Mouse (Mus musculus) ES-E14 (cell line): ENCODE data around the gene Stat3.

Source experiments
- HCFC1 ChIP-seq: IDR thresholded peaks from 2 replicates; pipeline ENCODE4 v1.6.1; 2012; ENCODE audit warnings: low read length, inconsistent platforms, borderline replicate concordance; ENCODE audit not compliant: insufficient read depth
- MAFK ChIP-seq: IDR thresholded peaks from 2 replicates; pipeline ENCODE4 v1.6.1; 2014; ENCODE audit warnings: mild to moderate bottlenecking, low read depth, low read length, inconsistent platforms; ENCODE audit not compliant: insufficient read depth

DNA sequence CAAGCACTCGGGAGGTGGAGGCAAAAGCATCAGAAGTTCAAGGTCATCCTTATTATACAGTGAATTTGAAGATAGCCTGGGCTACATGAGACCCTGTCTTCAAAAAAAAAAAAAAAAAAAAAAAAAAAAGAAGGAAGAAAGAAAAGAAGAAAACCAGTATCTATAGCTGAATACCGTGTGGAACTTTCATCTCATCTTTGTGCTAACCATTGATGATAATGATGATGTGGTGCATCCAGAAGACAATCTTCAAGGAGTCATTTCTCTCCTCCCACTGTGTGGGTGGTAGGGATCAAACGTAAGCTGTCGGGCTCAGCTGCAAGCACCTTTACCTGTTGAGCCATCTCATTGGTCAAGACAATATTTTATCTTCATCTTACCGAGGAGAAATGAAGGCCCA is 21.3 kb downstream of the Stat3 start:
- TF ChIP-seq HCFC1 (no peak), MAFK (no peak)
